Mouse (Mus musculus) CH12.LX (cell line): ENCODE measurements around the gene Pxk. TPM values are rescaled to one million over a fixed set of nuclear protein-coding genes. Genes with fewer than 3 reads are reported as not detected.
A peak's percentile ranks its signal among the peaks of the same experiment; 100 is the strongest.

Source experiments
- DNase-seq: peaks from one replicate; pipeline ENCODE4 v3.0.0-alpha.2; 2013; ENCODE audit errors: extremely low read depth
- H3K27ac ChIP-seq: 2 replicates; pipeline ENCODE4 v1.5.1; 2012; ENCODE audit warnings: low read depth, mild to moderate bottlenecking, control low read depth, moderate library complexity; ENCODE audit not compliant: insufficient read depth
- H3K27me3 ChIP-seq: replicated peaks from 2 replicates; pipeline ENCODE3; 2012; ENCODE audit warnings: inconsistent platforms
- H3K36me3 ChIP-seq, 2 experiments: replicated peaks in 1 of 2; 2 replicates each; pipeline versions ENCODE3 to v1.6.1; 2012; ENCODE audit warnings: inconsistent platforms in 1 of 2, low read length in 1 of 2, mild to moderate bottlenecking in 1 of 2, mixed read lengths in 1 of 2, moderate library complexity in 1 of 2; ENCODE audit not compliant: control insufficient read depth in 1 of 2, insufficient read depth in 1 of 2
- H3K4me1 ChIP-seq, 2 experiments: 2 replicates each; pipeline ENCODE4 v1.6.1; 2012; ENCODE audit warnings: inconsistent platforms in 1 of 2, moderate library complexity in 1 of 2; ENCODE audit not compliant: insufficient read depth in 2 of 2, control insufficient read depth in 1 of 2
- H3K4me2 ChIP-seq: 2 replicates; pipeline ENCODE4 v1.6.1; 2012; ENCODE audit warnings: low read depth, mild to moderate bottlenecking, control low read depth; ENCODE audit not compliant: poor library complexity, insufficient read depth, severe bottlenecking
- H3K4me3 ChIP-seq, 3 experiments: fragments of 150-350 bp in 1 of 3; sonication (generic) in 1 of 3; replicated peaks in 1 of 3; 2 replicates each; pipeline versions ENCODE3 to v1.5.1; 2011 to 2012; ENCODE audit warnings: low read depth in 2 of 3, low read length in 2 of 3, mild to moderate bottlenecking in 2 of 3, moderate library complexity in 2 of 3, control low read depth in 1 of 3, improper control_type of control experiment in 1 of 3, inconsistent platforms in 1 of 3, mixed read lengths in 1 of 3; ENCODE audit not compliant: poor library complexity in 1 of 3
- H3K79me2 ChIP-seq: replicated peaks from 2 replicates; pipeline ENCODE4 v1.6.1; 2012; ENCODE audit warnings: mild to moderate bottlenecking, moderate library complexity; ENCODE audit not compliant: control insufficient read depth, poor library complexity, insufficient read depth, severe bottlenecking; ENCODE audit errors: extremely low read depth
- H3K9ac ChIP-seq: 2 replicates; pipeline ENCODE4 v1.6.1; 2012; ENCODE audit warnings: low read depth, mild to moderate bottlenecking, control low read depth, moderate library complexity; ENCODE audit not compliant: insufficient read depth
- H3K9me3 ChIP-seq: replicated peaks from 2 replicates; pipeline ENCODE3; 2012; ENCODE audit warnings: low read length, inconsistent platforms, mixed read lengths
- BHLHE40 ChIP-seq: IDR thresholded peaks from 2 replicates; pipeline ENCODE4 v1.6.1; 2011; ENCODE audit warnings: mild to moderate bottlenecking, low read depth, low read length, improper control_type of control experiment
- CHD1 ChIP-seq: IDR thresholded peaks from 2 replicates; pipeline ENCODE4 v1.6.1; 2012; ENCODE audit warnings: low read depth, low read length, improper control_type of control experiment, inconsistent platforms
- CHD2 ChIP-seq: IDR thresholded peaks from 2 replicates; pipeline ENCODE4 v1.6.1; 2011; ENCODE audit warnings: low read length, improper control_type of control experiment
- CTCF ChIP-seq, 2 experiments: IDR thresholded peaks in 1 of 2; conservative IDR thresholded peaks in 1 of 2; 2 replicates each; pipeline ENCODE4 v1.5.1; 2011 to 2012; ENCODE audit warnings: low read depth in 2 of 2, low read length in 2 of 2, improper control_type of control experiment in 1 of 2, inconsistent platforms in 1 of 2, mild to moderate bottlenecking in 1 of 2, moderate library complexity in 1 of 2
- E2F4 ChIP-seq: IDR thresholded peaks from 2 replicates; pipeline ENCODE4 v1.6.1; 2011; ENCODE audit warnings: low read depth, low read length, improper control_type of control experiment; ENCODE audit not compliant: insufficient replicate concordance
- ELF1 ChIP-seq: IDR thresholded peaks from 2 replicates; pipeline ENCODE4 v1.6.1; 2014; ENCODE audit warnings: low read depth, mild to moderate bottlenecking, inconsistent platforms, low read length, improper control_type of control experiment
- ETS1 ChIP-seq: conservative IDR thresholded peaks from 2 replicates; pipeline ENCODE4 v1.6.1; 2012; ENCODE audit warnings: low read depth, mild to moderate bottlenecking, inconsistent platforms, low read length, improper control_type of control experiment, moderate library complexity
- GABPA ChIP-seq: IDR thresholded peaks from 2 replicates; pipeline ENCODE4 v1.6.1; 2012; ENCODE audit warnings: low read depth, low read length, improper control_type of control experiment, inconsistent platforms; ENCODE audit not compliant: insufficient replicate concordance
- HCFC1 ChIP-seq: IDR thresholded peaks from 2 replicates; pipeline ENCODE4 v1.6.1; 2012; ENCODE audit warnings: low read depth, mild to moderate bottlenecking, inconsistent platforms, low read length, improper control_type of control experiment
- IRF4 ChIP-seq: IDR thresholded peaks from 2 replicates; pipeline ENCODE4 v1.6.1; 2014; ENCODE audit warnings: low read depth, mild to moderate bottlenecking, inconsistent platforms, low read length, improper control_type of control experiment
- JUND ChIP-seq: conservative IDR thresholded peaks from 2 replicates; pipeline ENCODE4 v1.6.1; 2011; ENCODE audit warnings: low read depth, low read length, improper control_type of control experiment
- KAT2A ChIP-seq: IDR thresholded peaks from 2 replicates; pipeline ENCODE4 v1.6.1; 2012; ENCODE audit warnings: low read length, improper control_type of control experiment, inconsistent platforms; ENCODE audit not compliant: insufficient replicate concordance
- MAZ ChIP-seq: IDR thresholded peaks from 2 replicates; pipeline ENCODE4 v1.6.1; 2012; ENCODE audit warnings: low read depth, mild to moderate bottlenecking, inconsistent platforms, low read length, improper control_type of control experiment, moderate library complexity
- NELFE ChIP-seq: IDR thresholded peaks from 2 replicates; pipeline ENCODE4 v1.6.1; 2011; ENCODE audit warnings: low read depth, low read length, improper control_type of control experiment
- NRF1 ChIP-seq: IDR thresholded peaks from 2 replicates; pipeline ENCODE4 v1.6.1; 2014; ENCODE audit warnings: low read depth, mild to moderate bottlenecking, inconsistent platforms, low read length, improper control_type of control experiment, moderate library complexity
- PAX5 ChIP-seq: IDR thresholded peaks from 2 replicates; pipeline ENCODE4 v1.6.1; 2012; ENCODE audit warnings: low read length, inconsistent platforms, mixed read lengths
- RAD21 ChIP-seq: IDR thresholded peaks from 2 replicates; pipeline ENCODE4 v1.6.1; 2011; ENCODE audit warnings: low read depth, mild to moderate bottlenecking, low read length, improper control_type of control experiment, moderate library complexity
- TBP ChIP-seq: conservative IDR thresholded peaks from 2 replicates; pipeline ENCODE4 v1.6.1; 2011; ENCODE audit warnings: low read depth, low read length, improper control_type of control experiment
- TCF12 ChIP-seq: IDR thresholded peaks from 2 replicates; pipeline ENCODE4 v1.6.1; 2014; ENCODE audit warnings: low read depth, mild to moderate bottlenecking, inconsistent platforms, low read length, improper control_type of control experiment
- UBTF ChIP-seq: IDR thresholded peaks from 2 replicates; pipeline ENCODE4 v1.6.1; 2012; ENCODE audit warnings: low read depth, mild to moderate bottlenecking, inconsistent platforms, low read length, improper control_type of control experiment, moderate library complexity
- USF1 ChIP-seq: IDR thresholded peaks from 2 replicates; pipeline ENCODE4 v1.6.1; 2014; ENCODE audit warnings: low read depth, mild to moderate bottlenecking, inconsistent platforms, low read length, improper control_type of control experiment
- USF2 ChIP-seq: conservative IDR thresholded peaks from 2 replicates; pipeline ENCODE4 v1.6.1; 2011; ENCODE audit warnings: low read depth, low read length, improper control_type of control experiment
- ZNF384 ChIP-seq: IDR thresholded peaks from 2 replicates; pipeline ENCODE4 v1.6.1; 2012; ENCODE audit warnings: low read depth, low read length, improper control_type of control experiment, inconsistent platforms
- dilution Hi-C: fragments of 300-500 bp; cut with MboI; formaldehyde crosslinking; loops from 2 replicates; pipeline ENCODE4 v1.14.3; 2020; ENCODE audit warnings: low sequenced_read_pairs; ENCODE audit not compliant: extremely low pct_unique_long_range_greater_than_20kb, extremely low pct_ligation_motif_present
- in situ Hi-C: fragments of 300-500 bp; cut with MboI; formaldehyde crosslinking; loops from 3 replicates; pipeline ENCODE4 v1.14.3; 2019; ENCODE audit warnings: low sequenced_read_pairs, low pct_ligation_motif_present, low pct_unique_long_range_greater_than_20kb, mixed read lengths
- polyA plus RNA-seq: library from polyadenylated mRNA; unstranded; fragments of >175 nt; gene quantifications from 2 replicates; pipeline ENCODE4 v1.2.1, GENCODE M21; 2012; ENCODE audit warnings: low read depth; ENCODE audit not compliant: insufficient read length
- total RNA-seq, 2 experiments: library from RNA; depleted of rRNA; stranded (reverse); fragments of 300-350 nt in 1 of 2; fragments of >200 nt in 1 of 2; gene quantifications; 2 replicates each; pipeline ENCODE4 v1.2.3; 2012 to 2014

Pxk gene
- total and polyA plus RNA-seq, 3 experiments, result 11.7 to 55.7 (median 28.9) TPM

- no peak for DNase-seq
- Histone ChIP-seq H3K4me2 (peak overlapping the region; percentile 82), H3K4me1 (peaks cover 0 to 61% of the 10 kb centered on the region in 2 experiments; a peak in 3 of 4 replicates), H3K36me3 (peaks cover 0 to 24% of the 10 kb centered on the region in 2 experiments), H3K27me3 (no peaks in the 10 kb centered on the region), H3K9me3 (no peaks in the 10 kb centered on the region), H3K79me2 (peaks cover 16% of the 10 kb centered on the region), H3K27ac (no peak overlapping the region), H3K4me3 (peak overlapping the region; percentile 71 to 86 (median 75)), H3K9ac (peak overlapping the region; percentile 71)
- in situ Hi-C loops (loop anchor here (5.0 to 10.0 kb wide), 2 partner anchors 54 to 216 kb away; partner anchors contain the start of gene Fam107a), dilution Hi-C loops (no loop called here)
- no peak for TF ChIP-seq ELF1
- TF ChIP-seq KAT2A, result no peak
- TF ChIP-seq CHD2, result no peak
- TF ChIP-seq CHD1, result no peak
- TF ChIP-seq E2F4, result no peak
- no peak for TF ChIP-seq CTCF (conservative IDR thresholded peaks at IDR 0.05 in 1 of 2, IDR thresholded peaks at IDR 0.05 in 1 of 2; ENCODE audit: low read depth in 2 of 2, low read length in 2 of 2)
- TF ChIP-seq MAZ, result no peak
- TF ChIP-seq JUND, result no peak
- no peak for TF ChIP-seq TCF12
- no peak for TF ChIP-seq RAD21
- TF ChIP-seq HCFC1, result no peak
- no peak for TF ChIP-seq USF1
- TF ChIP-seq ETS1, result no peak
- no peak for TF ChIP-seq IRF4
- TF ChIP-seq BHLHE40, result no peak
- no peak for TF ChIP-seq NRF1
- no peak for TF ChIP-seq NELFE
- TF ChIP-seq UBTF, result no peak
- TF ChIP-seq ZNF384, result no peak
These were observed 630 bp downstream of the Pxk start for GRCm38 (mm10) chr14:8098687-8098995.

GRCm38 (mm10) chr14:8099561-8100021 lies 1.6 kb downstream of the Pxk start:
- dilution Hi-C loops, result no loop called here
- in situ Hi-C loops, result loop anchor here (5.0 to 10.0 kb wide), 2 partner anchors 53 to 215 kb away; partner anchors contain the start of gene Fam107a
- no peak overlapping the region for H3K27ac ChIP-seq

More at GRCm38 (mm10) chr14:8099561-8100021, 1.6 kb downstream of the Pxk start:
- no peak for DNase-seq
- peaks cover 0 to 67% of the 10 kb centered on the region in 2 experiments; a peak in 3 of 4 replicates for H3K4me1 ChIP-seq
- TF ChIP-seq TBP (0 out of 2 replicates have a peak, but pooled peaks have one; percentile 31), GABPA (no peak), MAZ (no peak), ELF1 (0 out of 2 replicates have a peak, but pooled peaks have one; percentile 15), PAX5 (no peak), USF2 (no peak), E2F4 (no peak)
- TF ChIP-seq, all 38 proteins: peak for 2
- Histone ChIP-seq H3K9me3 (no peaks in the 10 kb centered on the region), H3K27me3 (no peaks in the 10 kb centered on the region), H3K9ac (peak overlapping the region; percentile 59), H3K79me2 (peaks cover 24% of the 10 kb centered on the region), H3K4me3 (peak overlapping the region; percentile 57 to 75 (median 71)), H3K4me2 (peak overlapping the region; percentile 77), H3K36me3 (peaks cover 0 to 31% of the 10 kb centered on the region in 2 experiments)
